Mouse (Mus musculus) liver, adult 2 months (tissue): ENCODE data around the gene Ldlrad3. TPM values are rescaled to one million over a fixed set of nuclear protein-coding genes. Genes with fewer than 3 reads are reported as not detected.

Experiments
- DNase-seq: peaks from one replicate; pipeline ENCODE4 v3.0.0-alpha.2; 2011; ENCODE audit warnings: low read depth, low spot score; ENCODE audit errors: extremely low read depth
- H3K27ac ChIP-seq: fragments of 200-500 bp; replicated peaks from 2 replicates; pipeline ENCODE4 v1.5.1; 2012; ENCODE audit warnings: low read depth, mild to moderate bottlenecking, control low read depth, inconsistent platforms, low read length; ENCODE audit not compliant: insufficient read depth
- H3K27me3 ChIP-seq: fragments of 200-500 bp; 2 replicates; pipeline ENCODE4 v1.6.1; 2012; ENCODE audit warnings: mild to moderate bottlenecking, moderate library complexity, low read length, inconsistent platforms; ENCODE audit not compliant: control insufficient read depth, insufficient read depth
- H3K36me3 ChIP-seq: fragments of 200-500 bp; 2 replicates; pipeline ENCODE4 v1.6.1; 2012; ENCODE audit warnings: low read length, inconsistent platforms; ENCODE audit not compliant: control insufficient read depth, insufficient read depth
- H3K4me1 ChIP-seq: fragments of 200-500 bp; 2 replicates; pipeline ENCODE4 v1.6.1; 2011; ENCODE audit warnings: low read length; ENCODE audit not compliant: control insufficient read depth, insufficient read depth
- H3K4me3 ChIP-seq: fragments of 200-500 bp; 2 replicates; pipeline ENCODE4 v1.5.1; 2011; ENCODE audit warnings: low read depth, mild to moderate bottlenecking, control low read depth, low read length, moderate library complexity; ENCODE audit not compliant: insufficient read depth
- H3K79me2 ChIP-seq: fragments of 200-500 bp; 2 replicates; pipeline ENCODE4 v1.6.1; 2012; ENCODE audit warnings: inconsistent platforms, mild to moderate bottlenecking, low read length, moderate library complexity; ENCODE audit not compliant: control insufficient read depth, insufficient read depth
- H3K9ac ChIP-seq: fragments of 200-500 bp; 2 replicates; pipeline ENCODE4 v1.6.1; 2012; ENCODE audit warnings: low read depth, mild to moderate bottlenecking, control low read depth, inconsistent platforms, low read length
- CTCF ChIP-seq: fragments of 200-500 bp; IDR thresholded peaks from 2 replicates; pipeline ENCODE4 v1.5.1; 2011; ENCODE audit warnings: low read depth, low read length, control low read depth
- POLR2A ChIP-seq: fragments of 200-500 bp; IDR thresholded peaks from 2 replicates; pipeline ENCODE4 v1.6.1; 2011; ENCODE audit warnings: low read length, control low read depth; ENCODE audit not compliant: insufficient read depth; ENCODE audit errors: extremely low read depth
- WGBS: fragments of 180-500 bp; shearing (Covaris S2); methylation state at CpG from one replicate; pipeline ENCODE4 v1.1.7; 2018; 5-methylcytosine and 5-hydroxymethylcytosine counted together
- polyA plus RNA-seq: library from polyadenylated mRNA; depleted of rRNA; stranded (reverse); fragments of >200 nt; gene quantifications from 2 replicates; pipeline ENCODE4 v1.2.3, GENCODE M21; 2012
- total RNA-seq: library from RNA; depleted of rRNA; stranded (reverse); fragments of >200 nt; gene quantifications from 2 replicates; pipeline ENCODE4 v1.2.3, GENCODE M21; 2014

Ldlrad3 gene
- total and polyA plus RNA-seq, 2 experiments, result 2.8 to 4.5 TPM

- no peak overlapping the region for H3K27ac ChIP-seq
- peaks cover 9% of the 10 kb centered on the region for H3K4me1 ChIP-seq
- no peak overlapping the region for H3K4me3 ChIP-seq
- H3K9ac ChIP-seq, result no peak overlapping the region
- DNase-seq, result no peak
- H3K36me3 ChIP-seq, result no peaks in the 10 kb centered on the region
- TF ChIP-seq CTCF (no peak), POLR2A (no peak)
- 86% methylated on average over 3 of the region's 3 CpGs for WGBS
- H3K27me3 ChIP-seq, result no peaks in the 10 kb centered on the region
- peaks cover 4% of the 10 kb centered on the region; the same call in 1 of the 2 replicates for H3K79me2 ChIP-seq
These were observed 50.0 kb downstream of the Ldlrad3 start for GRCm38 (mm10) chr2:102136184-102136583.

- no peaks in the 10 kb centered on the region for H3K27me3 ChIP-seq
- no peak overlapping the region for H3K27ac ChIP-seq
- peaks cover 2% of the 10 kb centered on the region; the same call in 1 of the 2 replicates for H3K79me2 ChIP-seq
- TF ChIP-seq CTCF (no peak), POLR2A (no peak)
- H3K4me3 ChIP-seq, result no peak overlapping the region
- H3K4me1 ChIP-seq, result peaks cover 9% of the 10 kb centered on the region
- 67% methylated on average over 9 of the region's 9 CpGs for whole genome bisulfite sequencing
- H3K36me3 ChIP-seq, result no peaks in the 10 kb centered on the region
- H3K9ac ChIP-seq, result no peak overlapping the region
- DNase-seq, result no peak
These were observed 51.5 kb downstream of the Ldlrad3 start for GRCm38 (mm10) chr2:102134510-102135262.

- Histone ChIP-seq H3K27ac (0 out of 2 replicates have a peak overlapping the region, but pooled peaks have one; percentile 7), H3K4me3 (no peak overlapping the region), H3K36me3 (no peaks in the 10 kb centered on the region), H3K79me2 (no peaks in the 10 kb centered on the region; the same call in 1 of the 2 replicates), H3K4me1 (peaks cover 9% of the 10 kb centered on the region), H3K9ac (no peak overlapping the region), H3K27me3 (no peaks in the 10 kb centered on the region)
- DNase-seq, result peak; percentile 90
- 33% methylated on average over 10 of the region's 10 CpGs for WGBS
- no peak for TF ChIP-seq CTCF
- TF ChIP-seq POLR2A, result no peak
These were observed 53.1 kb downstream of the Ldlrad3 start for GRCm38 (mm10) chr2:102132945-102133558.

- Histone ChIP-seq H3K36me3 (no peaks in the 10 kb centered on the region), H3K9ac (no peak overlapping the region), H3K4me1 (peaks cover 12% of the 10 kb centered on the region), H3K4me3 (no peak overlapping the region), H3K27me3 (no peaks in the 10 kb centered on the region), H3K27ac (no peak overlapping the region), H3K79me2 (no peaks in the 10 kb centered on the region)
- no peak for DNase-seq
- TF ChIP-seq POLR2A, result no peak
- WGBS, result 80% methylated on average over 8 of the region's 8 CpGs
These were observed 55.9 kb downstream of the Ldlrad3 start for GRCm38 (mm10) chr2:102130198-102130845.

DNA sequence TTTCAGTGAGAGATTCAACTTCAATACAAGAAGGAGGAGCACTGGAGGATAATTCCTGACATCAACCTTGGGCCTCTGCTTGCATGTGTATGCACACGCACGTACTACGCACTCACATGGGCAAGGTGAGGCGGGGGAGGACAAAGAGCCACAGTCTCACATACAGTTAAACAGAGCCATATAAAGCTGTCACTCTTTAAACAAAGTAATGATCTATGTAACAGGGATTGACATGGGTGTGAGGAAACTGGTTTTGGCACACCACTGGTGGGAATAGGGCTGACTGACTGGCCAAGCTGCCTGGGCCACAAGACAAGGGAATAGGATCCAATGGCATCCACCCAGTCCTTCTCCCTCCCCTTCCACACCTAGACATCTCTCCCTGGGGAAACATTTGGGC lies 57.0 kb downstream of the Ldlrad3 start:
- Histone ChIP-seq H3K4me1 (peaks cover 12% of the 10 kb centered on the region), H3K27me3 (no peaks in the 10 kb centered on the region), H3K27ac (no peak overlapping the region), H3K79me2 (no peaks in the 10 kb centered on the region), H3K4me3 (no peak overlapping the region), H3K36me3 (no peaks in the 10 kb centered on the region), H3K9ac (no peak overlapping the region)
- WGBS, result 94% methylated on average over 4 of the region's 4 CpGs
- TF ChIP-seq POLR2A, result no peak
- no peak for TF ChIP-seq CTCF
- DNase-seq, result no peak

DNA sequence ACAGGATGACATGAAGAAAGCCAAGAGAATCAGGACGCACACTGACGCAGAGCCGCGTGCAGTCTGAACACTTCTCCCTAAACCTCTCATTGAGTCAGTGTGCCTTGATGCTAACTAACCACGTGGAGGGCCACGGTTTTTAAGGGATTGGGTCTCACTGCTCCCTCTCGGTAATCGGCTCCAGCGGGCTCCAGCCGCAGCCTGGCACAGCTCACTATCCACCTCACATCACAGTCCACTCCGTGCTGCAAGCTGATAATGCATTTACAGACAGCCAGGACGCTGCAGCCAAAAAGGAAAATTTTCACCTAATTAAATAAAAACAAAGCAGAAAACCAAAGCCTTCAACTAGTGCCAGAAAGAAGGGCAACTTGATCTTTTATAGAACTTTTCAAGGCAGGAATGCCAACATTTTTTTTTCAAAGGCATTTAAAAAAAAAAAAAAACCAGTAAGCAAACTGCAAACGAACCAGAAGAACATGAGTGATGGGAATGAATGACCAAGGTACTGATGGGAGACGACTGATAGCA lies 57.6 kb downstream of the Ldlrad3 start:
- Histone ChIP-seq H3K27me3 (no peaks in the 10 kb centered on the region), H3K9ac (no peak overlapping the region), H3K36me3 (no peaks in the 10 kb centered on the region), H3K4me1 (peaks cover 15% of the 10 kb centered on the region), H3K79me2 (no peaks in the 10 kb centered on the region), H3K27ac (no peak overlapping the region), H3K4me3 (no peak overlapping the region)
- 84% methylated on average over 14 of the region's 14 CpGs for WGBS
- no peak for DNase-seq
- TF ChIP-seq POLR2A (no peak), CTCF (no peak)
